Mouse (Mus musculus): ENCODE results near the gene Daxx. TPM values are rescaled to one million over a fixed set of nuclear protein-coding genes. Genes with fewer than 3 reads are reported as not detected.
"Not testable (repeated sequence)": the region's sequence is repeated elsewhere in the genome, so short reads cannot be mapped to it uniquely, and the experiment has no call there.

Daxx gene
- total RNA-seq, 2 experiments from 2014 or later: 27.4 to 27.9 TPM

GRCm38 (mm10) chr17:33940206-33940805, 31.1 kb downstream of the Daxx start, which contains the start of the genes Pfdn6 and Wdr46:
TSS of gene Pfdn6 (minus strand) at chr17:33940343.
TSS of gene Wdr46 (plus strand) at chr17:33940660.
- DNase-seq (ENCODE audit: extremely low spot score in 1 of 2, low spot score in 1 of 2): peak; percentile 67 to 83

- no peak for DNase-seq (ENCODE audit: extremely low spot score in 1 of 2, low spot score in 1 of 2)
These were observed 31.8 kb downstream of the Daxx start for GRCm38 (mm10) chr17:33940981-33941380.

- no peak for DNase-seq (ENCODE audit: extremely low spot score in 1 of 2, low spot score in 1 of 2)
These were observed 32.2 kb downstream of the Daxx start for GRCm38 (mm10) chr17:33941381-33941780.

GRCm38 (mm10) chr17:33943454-33943853, 34.2 kb downstream of the Daxx start:
- DNase-seq (ENCODE audit: extremely low spot score in 1 of 2, low spot score in 1 of 2): no peak

DNA sequence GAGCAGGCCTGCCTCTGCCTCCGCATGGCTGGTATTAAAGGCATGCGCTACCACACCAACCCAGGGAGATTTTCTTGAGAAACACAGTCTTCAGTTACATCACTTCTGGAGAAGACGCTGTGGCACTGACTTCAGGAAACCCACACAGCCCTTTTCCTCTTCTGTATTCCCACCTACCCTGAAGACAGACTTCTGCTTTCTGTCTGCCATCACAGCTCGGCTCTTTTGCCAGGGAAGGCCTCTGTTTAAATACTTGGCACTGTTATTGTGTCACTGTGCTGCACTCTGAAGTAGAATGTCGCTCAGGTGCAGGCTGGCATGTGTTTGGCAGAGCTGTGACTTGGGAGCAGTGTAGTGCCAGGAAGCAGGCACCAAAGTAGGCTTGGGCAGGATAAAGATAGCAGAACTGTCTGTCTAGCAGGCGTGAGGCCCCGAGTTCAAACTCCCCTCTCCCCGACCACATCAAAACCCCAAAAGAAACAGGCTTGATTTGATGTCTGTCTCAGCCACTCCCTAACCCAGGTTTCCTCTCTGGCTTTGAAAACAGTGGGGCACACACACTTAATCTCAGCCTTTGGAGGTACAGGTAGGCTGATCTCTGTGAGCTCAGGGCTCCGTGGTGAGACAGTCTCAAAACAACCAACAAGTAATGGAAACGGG, 38.3 kb downstream of the Daxx start:
- DNase-seq (ENCODE audit: extremely low spot score in 1 of 2, low spot score in 1 of 2): no peak

DNA sequence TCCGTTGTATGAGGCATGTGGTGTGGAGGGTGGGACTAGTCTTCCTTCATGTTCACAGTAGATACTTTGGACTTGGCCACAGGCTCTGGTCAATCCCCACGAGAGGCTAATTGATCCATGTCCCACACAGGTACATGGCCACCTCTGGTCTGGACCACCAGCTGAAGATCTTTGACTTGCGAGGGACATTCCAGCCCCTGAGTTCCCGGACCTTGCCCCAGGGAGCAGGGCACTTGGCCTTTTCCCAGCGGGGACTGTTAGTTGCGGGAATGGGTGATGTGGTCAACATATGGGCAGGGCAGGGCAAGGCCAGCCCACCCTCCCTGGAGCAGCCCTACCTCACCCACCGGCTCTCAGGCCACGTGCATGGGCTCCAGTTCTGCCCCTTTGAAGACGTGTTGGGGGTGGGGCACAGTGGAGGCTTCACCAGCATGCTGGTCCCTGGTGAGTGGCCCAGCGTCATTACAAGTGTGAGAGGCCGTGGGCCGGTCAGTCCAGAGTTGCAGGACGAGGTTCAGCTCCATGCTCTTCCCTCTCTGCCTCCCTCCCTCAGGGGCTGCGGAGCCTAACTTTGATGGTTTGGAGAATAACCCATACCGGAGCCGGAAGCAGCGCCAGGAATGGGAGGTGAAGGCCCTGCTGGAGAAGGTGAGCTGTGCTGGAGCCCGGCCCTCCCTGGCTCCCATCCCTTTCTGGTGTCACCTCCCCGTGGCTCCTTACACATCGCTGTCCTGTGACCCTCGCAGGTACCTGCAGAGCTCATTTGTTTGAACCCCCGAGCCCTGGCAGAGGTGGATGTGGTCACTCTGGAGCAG, 39.1 kb downstream of the Daxx start:
- no peak for DNase-seq (ENCODE audit: extremely low spot score in 1 of 2, low spot score in 1 of 2)

- DNase-seq (ENCODE audit: extremely low spot score in 1 of 2, low spot score in 1 of 2): no peak
These were observed 39.8 kb downstream of the Daxx start for GRCm38 (mm10) chr17:33948905-33949537.

DNA sequence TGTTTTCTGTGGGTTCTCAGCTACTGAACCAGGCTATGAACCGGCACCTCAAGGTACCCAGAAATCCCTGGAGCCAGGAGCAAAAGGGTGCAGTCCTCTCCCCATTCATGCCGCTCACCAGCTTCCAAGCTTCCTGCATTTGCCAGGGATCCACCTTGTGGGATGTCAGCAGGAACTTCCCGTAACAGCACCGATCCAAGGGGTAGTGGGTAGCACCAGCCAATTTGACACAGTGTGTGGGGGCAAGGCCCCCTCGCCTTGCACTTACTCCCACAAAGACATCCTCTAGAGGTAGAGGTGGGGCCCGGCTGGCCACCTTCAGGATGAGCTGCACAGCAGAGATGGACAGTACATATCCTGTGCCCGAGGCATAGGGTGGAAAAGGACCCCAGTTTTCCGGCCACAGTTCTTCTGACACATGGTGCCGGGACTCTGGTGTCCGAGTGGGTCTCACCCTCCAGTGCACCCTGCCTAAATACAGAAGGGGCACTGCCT, 41.0 kb downstream of the Daxx start:
- DNase-seq (ENCODE audit: extremely low spot score in 1 of 2, low spot score in 1 of 2): no peak

GRCm38 (mm10) chr17:33951021-33951946, 42.1 kb downstream of the Daxx start, which contains the start of gene B3galt4:
TSS of gene B3galt4 (minus strand) at chr17:33951488.
- peak; percentile 63 to 71 for DNase-seq (ENCODE audit: extremely low spot score in 1 of 2, low spot score in 1 of 2)

DNA sequence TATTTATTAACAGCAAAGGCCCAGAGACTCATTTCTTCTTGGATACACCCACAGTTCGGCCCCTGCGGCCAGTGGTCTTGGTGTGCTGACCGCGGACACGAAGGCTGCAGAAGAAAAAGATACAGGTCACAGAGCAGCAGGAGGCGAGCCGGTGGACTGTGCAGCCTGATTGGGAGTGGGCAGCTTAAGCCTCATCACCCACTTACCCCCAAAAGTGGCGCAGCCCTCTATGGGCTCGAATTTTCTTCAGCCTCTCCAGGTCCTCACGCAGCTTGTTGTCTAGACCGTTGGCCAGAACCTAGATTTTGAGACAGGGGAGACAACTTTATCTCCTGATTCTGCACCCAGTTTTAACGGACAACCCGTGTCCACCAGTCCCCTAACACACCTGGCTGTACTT, 42.8 kb downstream of the Daxx start:
- DNase-seq (ENCODE audit: extremely low spot score in 1 of 2, low spot score in 1 of 2): not testable (repeated sequence)

- DNase-seq (ENCODE audit: extremely low spot score in 1 of 2, low spot score in 1 of 2): no peak
These were observed 43.7 kb downstream of the Daxx start for GRCm38 (mm10) chr17:33952879-33953278.

DNA sequence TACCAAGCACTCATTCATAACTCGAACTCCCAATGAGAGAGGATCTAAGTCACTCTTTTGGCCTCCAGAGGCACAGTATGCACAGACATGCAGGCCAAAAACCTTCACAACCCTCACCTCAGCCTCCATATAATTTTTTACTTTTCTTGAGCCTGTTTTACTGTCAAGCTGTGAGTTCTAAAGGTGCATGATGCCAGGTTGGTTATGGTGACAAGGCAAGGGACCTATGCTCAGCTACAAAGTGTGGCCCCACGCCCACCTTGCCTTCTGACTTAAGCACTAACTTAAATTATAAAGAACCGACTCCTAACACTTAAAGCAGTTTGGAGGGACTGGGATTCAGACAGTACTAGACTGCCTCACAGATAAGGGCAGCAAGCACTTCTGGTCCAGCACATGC, 44.1 kb downstream of the Daxx start:
- DNase-seq (ENCODE audit: extremely low spot score in 1 of 2, low spot score in 1 of 2): no peak

- no peak for DNase-seq (ENCODE audit: extremely low spot score in 1 of 2, low spot score in 1 of 2)
These were observed 44.8 kb downstream of the Daxx start for GRCm38 (mm10) chr17:33953961-33954565.

- no peak for DNase-seq (ENCODE audit: extremely low spot score in 1 of 2, low spot score in 1 of 2)
These were observed 45.7 kb downstream of the Daxx start for GRCm38 (mm10) chr17:33954646-33955554.

DNA sequence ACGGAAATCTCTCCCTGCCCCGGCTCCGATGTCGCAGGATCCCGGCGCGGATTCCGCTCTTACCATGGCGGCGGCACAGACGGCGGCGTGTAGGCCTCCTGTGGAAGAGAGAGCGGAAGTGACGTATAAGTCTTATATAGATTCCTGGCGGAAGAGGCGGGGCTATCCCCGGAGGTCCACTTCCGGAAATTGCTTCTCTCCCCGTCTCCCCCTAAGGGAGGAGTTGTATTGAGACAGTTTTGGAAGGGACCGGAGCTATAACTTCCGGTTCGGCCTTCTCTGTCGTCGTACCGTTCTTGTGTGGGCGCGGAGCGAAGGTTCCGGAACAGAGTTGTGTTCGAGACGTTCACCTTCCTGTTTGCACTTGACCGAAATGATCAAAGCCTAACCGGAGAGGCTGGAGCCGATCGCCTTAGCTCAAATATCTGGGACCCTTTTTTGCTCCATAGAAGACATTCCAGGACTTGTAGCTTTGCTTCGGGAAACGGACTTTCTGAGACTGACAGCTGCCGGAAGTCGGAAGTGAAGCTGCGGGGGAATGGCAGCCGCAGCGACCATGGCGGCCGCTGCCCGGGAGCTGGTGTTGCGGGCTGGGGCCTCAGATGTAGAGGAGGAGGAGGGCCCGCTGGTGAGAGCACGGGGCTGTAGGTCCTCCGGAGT, 46.5 kb downstream of the Daxx start, which contains the start of the genes Vps52 and Rps18:
TSS of gene Vps52 (plus strand) at position 258 of the 660 bp plus-strand sequence.
TSS of gene Rps18 (minus strand) at position 447 of the 660 bp plus-strand sequence.
- peak; percentile 91 for DNase-seq (ENCODE audit: extremely low spot score in 1 of 2, low spot score in 1 of 2)

GRCm38 (mm10) chr17:33956336-33956735, 47.1 kb downstream of the Daxx start:
- DNase-seq (ENCODE audit: extremely low spot score in 1 of 2, low spot score in 1 of 2): no peak

- no peak for DNase-seq (ENCODE audit: extremely low spot score in 1 of 2, low spot score in 1 of 2)
These were observed 48.3 kb downstream of the Daxx start for GRCm38 (mm10) chr17:33957493-33957892.
